Mouse (Mus musculus) megakaryocyte, embryonic 14.5 days (primary cell): ENCODE results near the gene Krtap5-3.

Experiments used
- FLI1 ChIP-seq: IDR thresholded peaks from 2 replicates; pipeline ENCODE4 v1.6.1; 2012; ENCODE audit warnings: low read length, inconsistent platforms, mixed read lengths
- GATA1 ChIP-seq: IDR thresholded peaks from 3 replicates; pipeline ENCODE4 v1.6.1; 2012; ENCODE audit warnings: mixed read lengths, low read length, inconsistent platforms, borderline replicate concordance

- no peak for TF ChIP-seq GATA1
- TF ChIP-seq FLI1, result no peak
Measured at GRCm38 (mm10) chr7:142224518-142224917, 23.4 kb downstream of the Krtap5-3 start.
